Mouse (Mus musculus): ENCODE measurements around the gene Guk1. TPM values are rescaled to one million over a fixed set of nuclear protein-coding genes. Genes with fewer than 3 reads are reported as not detected.
"Not testable (repeated sequence)": the region's sequence is repeated elsewhere in the genome, so short reads cannot be mapped to it uniquely, and the experiment has no call there.

Gene Guk1
- total RNA-seq, 2 experiments from 2014 or later: 29.9 to 61.9 TPM

DNA sequence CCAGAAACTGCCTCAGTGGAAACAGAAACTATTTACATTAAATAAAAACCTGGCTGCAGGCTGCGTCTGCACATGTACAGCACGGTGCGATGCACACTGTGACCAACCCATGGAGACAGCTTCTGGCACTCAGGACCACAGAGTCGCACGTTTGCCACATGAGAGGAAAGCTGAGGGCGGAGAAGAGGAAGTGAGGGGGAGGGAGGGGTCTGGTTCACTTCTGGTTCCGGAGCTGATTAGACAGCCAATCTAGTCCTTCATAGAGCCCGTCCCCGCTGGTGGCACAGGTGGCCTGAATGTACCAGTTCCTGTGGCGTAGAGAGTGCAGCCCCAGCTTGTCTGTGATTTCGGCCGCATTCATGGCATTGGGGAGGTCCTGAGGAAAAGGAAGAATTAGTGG, 20.3 kb upstream of the Guk1 start:
- peak; percentile 49 for ATAC-seq (replicated peaks; ENCODE audit: poor library complexity)

DNA sequence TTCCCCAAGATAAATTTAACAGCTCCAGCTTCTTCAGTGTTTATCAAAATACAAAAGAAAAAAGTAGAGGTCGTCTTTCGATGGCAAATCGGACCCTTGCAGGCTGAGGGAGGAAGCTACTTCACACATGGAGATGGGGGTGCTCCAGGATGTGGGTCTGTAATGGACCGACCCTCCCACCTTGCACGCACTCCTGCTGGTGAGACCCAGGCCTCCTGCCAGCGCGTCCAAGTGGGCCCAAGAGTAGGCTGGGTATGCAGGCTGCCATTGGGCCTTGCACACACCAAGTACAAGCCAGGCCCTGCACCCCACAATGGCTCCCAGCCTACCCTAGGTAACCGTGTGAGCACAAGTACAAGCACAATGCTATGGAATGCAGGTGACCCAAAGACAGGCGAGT, 19.5 kb upstream of the Guk1 start:
- ATAC-seq (replicated peaks; ENCODE audit: poor library complexity): not testable (repeated sequence)

GRCm38 (mm10) chr11:59210020-59210419, 18.0 kb upstream of the Guk1 start:
- no peak for ATAC-seq (replicated peaks; ENCODE audit: poor library complexity)

- ATAC-seq (replicated peaks; ENCODE audit: poor library complexity): no peak
Observed at GRCm38 (mm10) chr11:59209580-59209979, 17.6 kb upstream of the Guk1 start.

- ATAC-seq (replicated peaks; ENCODE audit: poor library complexity): peak; percentile 74
Observed at GRCm38 (mm10) chr11:59209003-59209441, 17.0 kb upstream of the Guk1 start.

GRCm38 (mm10) chr11:59208153-59208831, 16.3 kb upstream of the Guk1 start, which contains the start of gene 2310033P09Rik:
Gene 2310033P09Rik, plus strand, starts transcription at chr11:59208321.
- ATAC-seq (replicated peaks; ENCODE audit: poor library complexity): peak; percentile 70

- peak; percentile 97 for ATAC-seq (replicated peaks; ENCODE audit: poor library complexity)
Observed at GRCm38 (mm10) chr11:59202081-59202995, 10.3 kb upstream of the Guk1 start, which contains the start of gene Mrpl55. Gene Mrpl55, plus strand, starts transcription at chr11:59202486.

DNA sequence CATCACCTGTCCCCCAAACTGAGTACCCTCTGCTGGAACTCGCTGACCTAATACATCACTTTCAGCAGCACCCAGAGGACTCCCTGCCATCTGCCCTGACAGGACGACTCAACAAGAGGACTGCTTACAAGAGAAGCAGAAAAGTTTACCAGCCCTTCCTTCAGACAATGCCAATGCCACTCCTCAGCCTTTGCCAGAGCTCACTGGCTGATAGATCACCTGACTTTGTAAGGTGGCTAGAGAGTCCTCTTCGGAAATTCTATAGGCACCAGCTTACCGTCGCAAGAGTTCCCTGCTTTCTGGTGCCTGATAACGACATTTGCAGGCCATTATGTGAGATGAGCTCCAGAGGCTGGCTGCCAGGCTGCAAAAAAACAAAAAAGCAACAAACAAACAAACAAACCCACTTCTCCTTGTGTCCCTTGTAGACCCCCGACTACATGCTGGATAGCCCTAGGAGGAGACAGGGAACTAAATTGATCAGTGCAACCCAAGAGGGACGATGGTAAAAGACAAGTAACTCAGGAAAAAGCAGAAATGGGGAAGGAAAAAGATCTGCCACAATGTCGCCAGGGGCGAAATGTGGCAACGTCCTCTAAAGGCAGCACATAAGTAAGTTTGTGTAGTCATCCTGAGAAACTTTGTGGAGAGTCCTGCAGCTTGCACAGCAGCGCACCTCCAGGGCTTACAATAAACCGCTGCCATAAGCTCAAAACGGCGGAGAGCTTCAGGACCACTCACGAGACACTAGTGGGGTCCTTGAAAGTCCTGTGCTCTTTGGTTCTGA, 9.4 kb upstream of the Guk1 start:
- peak; percentile 61 for ATAC-seq (replicated peaks; ENCODE audit: poor library complexity)

GRCm38 (mm10) chr11:59196230-59196629, 4.2 kb upstream of the Guk1 start:
- ATAC-seq (replicated peaks; ENCODE audit: poor library complexity): no peak

- ATAC-seq (replicated peaks; ENCODE audit: poor library complexity): peak; percentile 97
Observed at GRCm38 (mm10) chr11:59191231-59192058, 567 bp downstream of the Guk1 start.

DNA sequence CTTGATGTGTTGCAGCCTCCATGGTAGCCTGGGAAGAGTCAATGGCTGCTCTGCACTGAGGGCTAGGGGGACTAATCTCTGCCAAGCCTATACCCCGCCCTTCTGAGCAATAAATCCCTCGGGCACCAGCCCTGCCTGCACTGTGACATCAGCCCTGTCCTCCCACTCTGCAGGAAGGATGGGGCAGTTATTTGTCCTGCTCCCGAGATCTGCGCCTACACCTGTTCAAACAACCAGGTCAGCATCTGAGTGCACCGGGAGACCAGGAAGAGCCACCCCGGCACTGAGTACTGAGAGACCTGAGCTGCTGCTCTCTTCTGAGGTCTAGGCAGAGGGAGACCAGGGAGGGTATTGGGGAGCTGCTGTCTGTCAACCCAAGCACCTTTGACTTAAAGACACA, 4.3 kb downstream of the Guk1 start:
- no peak for ATAC-seq (replicated peaks; ENCODE audit: poor library complexity)

DNA sequence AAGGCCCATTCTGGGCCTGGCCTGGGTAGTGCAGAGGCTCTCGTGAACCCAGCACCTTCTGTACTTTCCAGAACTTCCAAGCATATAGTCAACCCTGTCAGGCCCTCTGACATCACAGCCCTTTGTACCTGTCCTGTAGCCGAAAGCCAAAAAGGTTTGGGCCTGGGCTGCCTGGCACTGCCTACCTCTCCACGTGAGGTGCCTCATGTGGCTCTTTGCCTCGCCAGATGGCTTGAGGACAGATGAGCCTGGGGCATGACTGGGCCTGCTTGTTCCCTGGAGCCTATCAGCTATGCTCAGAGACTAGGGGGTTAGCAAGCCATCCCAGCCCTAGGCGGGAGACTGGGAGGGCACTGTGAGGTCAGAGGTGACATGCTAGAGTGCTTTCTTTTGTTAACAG, 6.5 kb downstream of the Guk1 start:
- ATAC-seq (replicated peaks; ENCODE audit: poor library complexity): no peak

- ATAC-seq (replicated peaks; ENCODE audit: poor library complexity): peak; percentile 85
Observed at GRCm38 (mm10) chr11:59183821-59184220, 8.2 kb downstream of the Guk1 start.

DNA sequence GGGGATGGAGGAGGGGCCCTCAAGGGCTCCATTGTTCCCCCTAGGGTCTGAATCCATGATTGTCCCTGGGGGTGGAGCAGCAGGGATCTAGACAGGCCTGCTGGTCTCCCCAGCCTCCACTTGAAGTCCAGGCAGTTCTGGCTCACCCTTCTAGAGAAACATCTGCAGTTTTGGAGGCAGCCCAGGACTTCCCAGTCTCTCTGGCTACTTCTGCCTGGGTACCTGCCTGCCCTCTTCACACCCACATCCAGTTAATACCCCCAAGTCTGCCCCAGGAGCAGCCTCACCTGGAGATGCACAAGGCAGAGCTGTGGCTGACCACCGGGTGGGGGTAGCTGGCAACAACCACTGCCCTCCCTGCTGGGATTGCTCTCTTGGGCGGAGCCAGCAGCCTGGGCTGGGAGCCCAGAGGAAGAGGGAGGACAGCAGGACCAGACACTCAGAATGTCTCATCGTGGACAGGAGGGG, 9.1 kb downstream of the Guk1 start, which contains the start of gene Gjc2:
TSS of gene Gjc2 (minus strand) at position 350 of the 468 bp plus-strand sequence.
- no peak for ATAC-seq (replicated peaks; ENCODE audit: poor library complexity)

- ATAC-seq (replicated peaks; ENCODE audit: poor library complexity): no peak
Observed at GRCm38 (mm10) chr11:59176921-59177320, 15.1 kb downstream of the Guk1 start.

DNA sequence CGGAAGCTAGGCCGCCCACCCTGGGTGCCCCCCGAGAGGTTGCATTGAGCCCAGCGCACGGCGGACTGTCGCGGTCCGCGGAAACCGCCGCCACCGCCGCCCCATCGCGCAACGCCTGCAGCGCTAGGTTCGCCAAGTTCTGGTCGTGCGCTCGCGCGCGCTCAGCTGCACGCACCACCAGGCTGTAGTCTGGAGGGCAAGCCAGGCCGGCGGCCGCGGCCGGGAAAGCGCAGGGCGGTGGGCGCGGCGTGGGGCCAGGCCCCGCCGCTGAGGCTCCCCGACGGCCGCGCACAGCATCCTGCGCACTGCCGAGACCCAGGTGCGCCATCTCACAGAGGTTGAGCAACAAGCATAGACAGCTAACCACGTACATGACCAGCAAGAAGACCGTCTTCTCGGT, 15.5 kb downstream of the Guk1 start:
- ATAC-seq (replicated peaks; ENCODE audit: poor library complexity): no peak

- no peak for ATAC-seq (replicated peaks; ENCODE audit: poor library complexity)
Observed at GRCm38 (mm10) chr11:59174189-59174838, 17.7 kb downstream of the Guk1 start.

DNA sequence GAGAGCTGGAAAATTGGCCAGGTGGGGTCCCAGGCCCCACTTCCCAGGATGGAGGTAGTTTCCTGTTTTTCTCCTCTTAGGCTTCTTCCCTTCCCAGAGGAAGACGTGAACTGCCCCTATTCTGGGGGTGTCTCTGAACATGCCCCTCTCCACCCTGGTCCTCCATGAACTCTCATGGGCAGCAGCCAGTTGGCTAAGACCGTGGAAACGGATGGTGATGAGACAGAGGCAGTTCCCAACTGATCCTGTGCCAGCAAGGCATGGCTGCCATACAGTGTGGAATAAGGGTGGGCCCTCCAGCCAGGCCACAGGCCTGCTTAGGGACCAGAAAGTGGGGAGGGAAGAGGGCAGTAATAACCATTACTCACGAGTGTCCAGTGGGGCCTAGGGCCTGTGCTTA, 21.5 kb downstream of the Guk1 start:
- no peak for ATAC-seq (replicated peaks; ENCODE audit: poor library complexity)

DNA sequence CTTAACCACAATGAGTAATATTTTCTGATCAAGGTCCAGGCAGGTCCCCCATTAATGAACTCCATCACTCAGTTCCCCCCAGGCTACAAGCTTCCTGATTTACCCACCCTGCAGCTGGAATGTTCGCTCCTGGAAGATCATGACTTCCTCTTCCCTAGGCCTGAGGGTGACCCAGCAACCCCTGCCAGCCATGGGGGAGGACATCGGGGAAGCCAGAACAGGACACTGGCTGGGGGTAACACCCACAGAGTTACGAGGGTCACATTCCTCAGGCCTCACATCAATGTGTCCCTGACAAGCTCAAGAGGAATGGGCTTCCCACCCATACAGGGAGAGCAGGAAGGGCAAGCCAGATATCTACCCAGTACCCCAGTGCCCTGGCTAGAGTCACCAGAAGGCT, 22.2 kb downstream of the Guk1 start:
- no peak for ATAC-seq (replicated peaks; ENCODE audit: poor library complexity)

Data from megakaryocyte progenitor cell, adult 5-6 weeks (primary cell).